Mouse (Mus musculus) liver, embryonic 13.5 days (tissue): ENCODE data around the gene Pepd. TPM values are rescaled to one million over a fixed set of nuclear protein-coding genes. Genes with fewer than 3 reads are reported as not detected.
A peak's percentile ranks its signal among the peaks of the same experiment; 100 is the strongest.

Source experiments
- ATAC-seq: fragments of 200-750 bp; cut with Nextera tagmentation; 2 replicates; pipeline ENCODE4 v1.8.0; 2017; ENCODE audit warnings: low read depth, mild to moderate bottlenecking, moderate number of reproducible peaks, moderate library complexity
- DNase-seq: peaks from one replicate; pipeline ENCODE4 v3.0.0; 2022
- H3K27ac ChIP-seq: fragments of 300-500 bp; sonication (generic); 2 replicates; pipeline ENCODE4 v1.5.1; 2015; ENCODE audit warnings: moderate library complexity, mild to moderate bottlenecking, inconsistent platforms
- H3K27me3 ChIP-seq: fragments of 300-500 bp; sonication (generic); 2 replicates; pipeline ENCODE4 v1.6.1; 2015; ENCODE audit warnings: mild to moderate bottlenecking, inconsistent platforms
- H3K36me3 ChIP-seq: fragments of 300-500 bp; sonication (generic); 2 replicates; pipeline ENCODE4 v1.6.1; 2015; ENCODE audit warnings: mild to moderate bottlenecking, inconsistent platforms
- H3K4me1 ChIP-seq: fragments of 300-500 bp; sonication (generic); replicated peaks from 2 replicates; pipeline ENCODE4 v1.6.1; 2015; ENCODE audit warnings: inconsistent platforms
- H3K4me2 ChIP-seq: fragments of 300-500 bp; sonication (generic); 2 replicates; pipeline ENCODE4 v1.6.1; 2015; ENCODE audit warnings: inconsistent platforms, mild to moderate bottlenecking, moderate library complexity
- H3K4me3 ChIP-seq: fragments of 300-500 bp; sonication (generic); replicated peaks from 2 replicates; pipeline ENCODE4 v1.5.1; 2015; ENCODE audit warnings: mild to moderate bottlenecking, inconsistent platforms
- H3K9ac ChIP-seq: fragments of 300-500 bp; sonication (generic); 2 replicates; pipeline ENCODE4 v1.6.1; 2015; ENCODE audit warnings: mild to moderate bottlenecking, inconsistent platforms
- H3K9me3 ChIP-seq: fragments of 300-500 bp; sonication (generic); replicated peaks from 2 replicates; pipeline ENCODE4 v1.6.1; 2016; ENCODE audit warnings: inconsistent platforms
- WGBS: fragments of 180-500 bp; shearing (Covaris S2); methylation state at CpG from one replicate; pipeline ENCODE4 v1.1.7; 2015; ENCODE audit not compliant: insufficient replicate concordance; 5-methylcytosine and 5-hydroxymethylcytosine counted together
- polyA plus RNA-seq: library from polyadenylated mRNA; unstranded; fragments of >200 nt; fragmentation: Nextera tagmentation; extraction: Ambion mirVana; gene quantifications from 2 replicates; pipeline ENCODE4 v1.2.1, GENCODE M21; 2015

Pepd gene
- polyA plus RNA-seq, 1 experiment from 2014 or later: 50.8 TPM

- Histone ChIP-seq H3K4me1 (peaks cover 31% of the 10 kb centered on the region), H3K4me2 (no peak overlapping the region), H3K4me3 (no peak overlapping the region), H3K36me3 (no peaks in the 10 kb centered on the region; the same call in 1 of the 2 replicates), H3K9me3 (no peaks in the 10 kb centered on the region), H3K9ac (no peak overlapping the region), H3K27me3 (no peaks in the 10 kb centered on the region), H3K27ac (no peak overlapping the region)
- WGBS: 60% methylated on average over 1 of the region's 1 CpGs
- ATAC-seq: no peak
- no peak for DNase-seq
Measured at GRCm38 (mm10) chr7:35058329-35058728, 146.2 kb downstream of the Pepd start.

GRCm38 (mm10) chr7:35059467-35059866, 147.3 kb downstream of the Pepd start:
- H3K9me3 ChIP-seq: no peaks in the 10 kb centered on the region
- no peak overlapping the region for H3K27ac ChIP-seq
- H3K27me3 ChIP-seq: no peaks in the 10 kb centered on the region
- WGBS: 57% methylated on average over 5 of the region's 5 CpGs
- no peak for ATAC-seq
- DNase-seq: no peak
- no peaks in the 10 kb centered on the region for H3K36me3 ChIP-seq
- no peak overlapping the region for H3K9ac ChIP-seq
- no peak overlapping the region for H3K4me3 ChIP-seq
- peaks cover 23% of the 10 kb centered on the region for H3K4me1 ChIP-seq
- H3K4me2 ChIP-seq: no peak overlapping the region

- WGBS: 59% methylated on average over 14 of the region's 14 CpGs
- ATAC-seq (no peak), DNase-seq (no peak)
- Histone ChIP-seq H3K9me3 (no peaks in the 10 kb centered on the region), H3K4me1 (no peaks in the 10 kb centered on the region), H3K4me2 (no peak overlapping the region), H3K27me3 (no peaks in the 10 kb centered on the region), H3K9ac (no peak overlapping the region), H3K27ac (no peak overlapping the region), H3K36me3 (no peaks in the 10 kb centered on the region), H3K4me3 (no peak overlapping the region)
Measured at GRCm38 (mm10) chr7:35064286-35065258, 152.4 kb downstream of the Pepd start.

DNA sequence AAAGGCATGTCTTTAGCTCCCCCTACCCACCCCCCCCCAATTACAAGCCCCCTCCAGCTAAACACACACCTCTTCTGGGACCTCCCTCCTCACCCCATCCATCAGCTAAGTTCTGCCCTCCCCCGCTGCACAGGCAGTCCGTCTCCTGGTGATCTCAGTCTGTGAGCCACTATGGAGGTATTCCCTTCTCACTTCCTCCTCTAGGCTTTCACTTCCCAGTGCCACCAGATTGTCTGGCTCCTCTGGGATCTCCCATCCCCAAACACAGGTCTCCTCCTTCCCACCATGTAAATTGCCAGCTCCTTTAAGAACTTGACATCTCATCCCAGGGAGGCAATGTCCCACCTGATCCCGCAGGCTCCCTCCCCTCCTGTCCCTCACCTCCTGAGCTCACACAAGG, 153.8 kb downstream of the Pepd start:
- H3K36me3 ChIP-seq: no peaks in the 10 kb centered on the region
- H3K9me3 ChIP-seq: no peaks in the 10 kb centered on the region
- ATAC-seq: no peak
- H3K4me2 ChIP-seq: no peak overlapping the region
- H3K9ac ChIP-seq: no peak overlapping the region
- H3K4me3 ChIP-seq: no peak overlapping the region
- 56% methylated on average over 3 of the region's 3 CpGs for WGBS
- H3K27me3 ChIP-seq: no peaks in the 10 kb centered on the region
- H3K4me1 ChIP-seq: no peaks in the 10 kb centered on the region
- H3K27ac ChIP-seq: no peak overlapping the region
- DNase-seq: no peak

- WGBS: 63% methylated on average over 8 of the region's 8 CpGs
- Histone ChIP-seq H3K4me3 (no peak overlapping the region), H3K9me3 (no peaks in the 10 kb centered on the region), H3K4me2 (no peak overlapping the region), H3K36me3 (no peaks in the 10 kb centered on the region), H3K4me1 (no peaks in the 10 kb centered on the region), H3K27ac (no peak overlapping the region), H3K27me3 (no peaks in the 10 kb centered on the region), H3K9ac (no peak overlapping the region)
- DNase-seq (no peak), ATAC-seq (no peak)
Measured at GRCm38 (mm10) chr7:35066640-35067212, 154.5 kb downstream of the Pepd start.

- ATAC-seq (no peak), DNase-seq (no peak)
- no peak overlapping the region for H3K9ac ChIP-seq
- 50% methylated on average over 5 of the region's 5 CpGs for WGBS
- no peak overlapping the region for H3K4me3 ChIP-seq
- peaks cover 6% of the 10 kb centered on the region; the same call in 1 of the 2 replicates for H3K4me1 ChIP-seq
- no peaks in the 10 kb centered on the region for H3K9me3 ChIP-seq
- no peaks in the 10 kb centered on the region for H3K27me3 ChIP-seq
- no peak overlapping the region for H3K27ac ChIP-seq
- no peaks in the 10 kb centered on the region for H3K36me3 ChIP-seq
- no peak overlapping the region for H3K4me2 ChIP-seq
Measured at GRCm38 (mm10) chr7:35076645-35077044, 164.5 kb downstream of the Pepd start.

DNA sequence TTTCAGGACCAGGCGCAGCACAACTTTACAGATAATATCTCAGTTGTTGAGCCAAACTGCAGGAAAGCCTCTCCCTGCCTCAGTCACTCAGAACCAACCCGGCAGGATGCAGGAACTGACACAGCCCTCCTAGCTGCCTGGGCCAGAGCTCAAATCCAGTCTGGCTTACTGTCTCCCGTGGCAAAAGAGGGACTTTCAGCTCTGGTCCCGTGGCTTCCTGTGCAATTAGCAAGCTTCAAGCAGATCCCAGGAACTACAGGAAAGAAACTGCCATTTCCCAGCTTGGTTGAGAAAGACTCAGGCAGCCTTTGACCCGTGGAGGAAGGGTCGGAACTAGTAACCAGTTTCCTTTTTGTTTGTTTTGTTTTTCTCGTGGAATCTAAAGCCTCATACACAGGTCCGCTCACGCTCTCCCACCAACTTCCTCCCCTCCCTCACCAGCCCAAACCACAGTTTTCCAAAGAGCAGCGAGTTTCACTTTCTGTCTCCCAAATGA, 168.7 kb downstream of the Pepd start:
- WGBS: 10% methylated on average over 10 of the region's 10 CpGs
- H3K4me3 ChIP-seq: no peak overlapping the region

DNA sequence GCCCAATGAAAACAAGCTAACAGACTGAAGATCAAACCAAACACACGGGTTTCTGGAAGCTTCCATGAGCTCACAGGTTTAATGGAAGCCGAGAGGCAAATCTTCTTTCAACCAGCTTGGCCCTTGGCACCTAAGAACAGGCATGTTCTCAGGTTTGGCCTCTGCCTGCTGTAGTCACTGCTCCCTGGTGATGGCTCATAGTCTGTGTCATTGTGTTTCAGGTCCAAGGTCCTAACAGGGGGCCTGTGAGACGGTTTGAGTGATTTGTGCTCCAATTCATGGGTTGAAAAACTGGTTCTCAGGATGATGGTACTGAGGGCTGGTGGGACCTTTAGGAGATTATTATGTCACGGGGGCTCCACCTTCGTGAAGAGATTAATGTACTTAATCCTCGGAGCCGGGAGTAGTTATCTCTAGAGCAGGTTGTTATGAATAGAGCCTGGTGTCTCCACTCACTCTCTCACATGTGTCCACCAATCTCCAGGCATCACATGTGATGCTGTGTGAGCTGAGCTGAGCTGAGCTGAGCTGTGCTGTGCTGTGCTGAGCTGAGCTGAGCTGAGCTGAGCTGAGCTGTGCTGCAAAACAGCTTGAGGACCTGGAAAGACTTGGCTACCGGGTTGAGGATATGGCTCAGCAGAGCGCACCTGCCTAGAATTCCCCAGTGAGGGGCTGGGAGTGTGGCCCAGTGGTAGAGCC, 169.4 kb downstream of the Pepd start:
- peak; percentile 34; the same call in 1 of the 2 replicates for ATAC-seq
- Histone ChIP-seq H3K27me3 (peaks cover 9% of the 10 kb centered on the region; the same call in 1 of the 2 replicates), H3K4me1 (peaks cover 16% of the 10 kb centered on the region), H3K36me3 (no peaks in the 10 kb centered on the region), H3K27ac (peak overlapping the region; percentile 52), H3K4me3 (no peak overlapping the region), H3K9ac (no peak overlapping the region), H3K9me3 (no peaks in the 10 kb centered on the region), H3K4me2 (peak overlapping the region; percentile 18)
- DNase-seq: no peak
- 57% methylated on average over 9 of the region's 9 CpGs for WGBS

More for the DNA sequence above, 168.7 kb downstream of the Pepd start:
- ATAC-seq (peak; percentile 48), DNase-seq (no peak)
- Histone ChIP-seq H3K27me3 (peaks cover 2% of the 10 kb centered on the region; the same call in 1 of the 2 replicates), H3K9me3 (no peaks in the 10 kb centered on the region), H3K36me3 (no peaks in the 10 kb centered on the region), H3K4me2 (peak overlapping the region; percentile 18), H3K27ac (peak overlapping the region; percentile 52; the same call in 1 of the 2 replicates), H3K9ac (no peak overlapping the region), H3K4me1 (peaks cover 10% of the 10 kb centered on the region; the same call in 1 of the 2 replicates)

DNA sequence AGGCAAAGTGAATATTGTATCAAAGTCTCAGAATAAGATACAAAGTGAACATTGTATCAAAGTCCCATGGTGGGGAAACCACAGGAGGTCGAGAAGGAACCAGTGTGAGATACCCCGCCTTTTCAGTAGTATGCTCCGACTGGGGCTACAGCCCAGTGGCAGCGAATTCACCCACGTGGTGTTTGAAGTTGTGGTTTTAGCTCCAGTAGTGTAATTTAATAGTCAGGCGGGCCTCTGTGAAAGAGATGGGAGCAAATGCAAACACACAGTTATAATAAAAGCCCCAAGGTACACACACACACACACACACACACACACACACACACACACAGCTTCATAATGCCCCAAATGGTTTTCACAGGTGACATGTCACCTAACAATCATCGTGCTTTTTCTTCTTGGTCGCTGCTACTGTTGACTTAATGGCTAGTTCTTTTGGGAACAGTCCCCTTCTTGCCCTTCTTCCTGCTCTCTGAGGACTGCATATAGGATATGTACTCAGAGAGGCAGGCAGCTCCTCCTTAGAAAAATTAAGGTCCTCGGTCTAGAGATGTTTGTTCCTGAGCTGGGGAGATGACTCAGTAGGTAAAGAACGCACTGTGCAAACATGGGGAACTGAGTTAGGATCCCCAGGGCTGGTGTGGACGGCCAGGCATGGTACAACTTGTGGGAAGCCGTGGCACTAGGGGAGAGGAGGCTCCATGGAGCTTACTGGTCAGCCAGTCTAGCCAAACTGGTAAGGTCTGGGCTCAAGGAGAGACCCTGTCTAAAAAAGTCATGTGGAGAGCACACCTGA, 172.6 kb downstream of the Pepd start:
- ATAC-seq: no peak
- 44% methylated on average over 12 of the region's 12 CpGs for WGBS
- no peak overlapping the region for H3K4me3 ChIP-seq

GRCm38 (mm10) chr7:35086271-35086861, 174.2 kb downstream of the Pepd start:
- ATAC-seq (no peak), DNase-seq (no peak)
- Histone ChIP-seq H3K9ac (no peak overlapping the region), H3K36me3 (no peaks in the 10 kb centered on the region), H3K9me3 (no peaks in the 10 kb centered on the region), H3K27ac (no peak overlapping the region), H3K4me3 (peak overlapping the region; percentile 27; the same call in 1 of the 2 replicates), H3K4me1 (peaks cover 15% of the 10 kb centered on the region), H3K4me2 (peak overlapping the region; percentile 47), H3K27me3 (peaks cover 17% of the 10 kb centered on the region)
- 4% methylated on average over 21 of the region's 21 CpGs for WGBS

More for the DNA sequence above, 172.6 kb downstream of the Pepd start:
- no peaks in the 10 kb centered on the region for H3K9me3 ChIP-seq
- peaks cover 17% of the 10 kb centered on the region for H3K27me3 ChIP-seq
- H3K36me3 ChIP-seq: no peaks in the 10 kb centered on the region
- H3K4me2 ChIP-seq: no peak overlapping the region
- H3K9ac ChIP-seq: no peak overlapping the region
- no peak for DNase-seq
- peaks cover 18% of the 10 kb centered on the region for H3K4me1 ChIP-seq
- H3K27ac ChIP-seq: no peak overlapping the region
